In genomic region chr1:90753869-90754563, GRCm38 (mm10) we compare ENCODE assay signal across 8 mouse cellular contexts.
DNase-seq lines count a peak whose midpoint lies in the region; ATAC-seq and TF ChIP-seq lines count a peak whose summit lies in the region.

No protein-coding gene starts in this region.

- H3K27ac ChIP-seq in midbrain, embryonic 11.5 days (ENCODE audit: low read depth, low read length), result no peak overlapping the region
- H3K27ac ChIP-seq in midbrain, embryonic 10.5 days (replicated peaks), result no peak overlapping the region
- peak overlapping the region; percentile 54 for H3K27ac ChIP-seq in hindbrain, postnatal 0 days
- H3K27ac ChIP-seq in small intestine, adult 2 months (ENCODE audit: insufficient read depth, low read depth, low read length), result 0 out of 2 replicates have a peak overlapping the region, but pooled peaks have one; percentile 15

- no peak for ATAC-seq in midbrain, embryonic 11.5 days (ENCODE audit: low FRiP score)
- peak; percentile 57; the same call in 1 of the 2 replicates for ATAC-seq in hindbrain, postnatal 0 days
- no peak for ATAC-seq in erythroid progenitor cell, adult 5-6 weeks (replicated peaks; ENCODE audit: low FRiP score, poor library complexity, severe bottlenecking)

- WGBS in midbrain, embryonic 11.5 days, result 63% methylated on average over 17 of the region's 17 CpGs
- 69% methylated on average over 17 of the region's 17 CpGs for WGBS in midbrain, embryonic 10.5 days
- WGBS in hindbrain, postnatal 0 days, result 15% methylated on average over 17 of the region's 17 CpGs
- 55% methylated on average over 17 of the region's 17 CpGs for WGBS in small intestine, adult 2 months

- H3K4me1 ChIP-seq in midbrain, embryonic 11.5 days (ENCODE audit: control insufficient read depth, insufficient read depth, low read length), result no peaks in the 10 kb centered on the region
- no peaks in the 10 kb centered on the region for H3K4me1 ChIP-seq in midbrain, embryonic 10.5 days
- peaks cover 9% of the 10 kb centered on the region for H3K4me1 ChIP-seq in hindbrain, postnatal 0 days (ENCODE audit: insufficient read depth, low read length)
- H3K4me1 ChIP-seq in small intestine, adult 2 months (ENCODE audit: control insufficient read depth, insufficient read depth, insufficient read length, low read length), result no peaks in the 10 kb centered on the region

- no peaks in the 10 kb centered on the region for H3K36me3 ChIP-seq in midbrain, embryonic 11.5 days (ENCODE audit: control insufficient read depth, insufficient read depth, low read length)
- H3K36me3 ChIP-seq in midbrain, embryonic 10.5 days, result no peaks in the 10 kb centered on the region
- H3K36me3 ChIP-seq in hindbrain, postnatal 0 days (ENCODE audit: insufficient read depth, low read length), result no peaks in the 10 kb centered on the region
- H3K36me3 ChIP-seq in small intestine, adult 2 months (ENCODE audit: control insufficient read depth, insufficient read depth, low read length), result no peaks in the 10 kb centered on the region

- no peaks in the 10 kb centered on the region for H3K9me3 ChIP-seq in midbrain, embryonic 11.5 days (ENCODE audit: control insufficient read depth, low read length)
- H3K9me3 ChIP-seq in midbrain, embryonic 10.5 days (replicated peaks), result no peaks in the 10 kb centered on the region
- no peaks in the 10 kb centered on the region for H3K9me3 ChIP-seq in hindbrain, postnatal 0 days (ENCODE audit: low read length)

- no peak overlapping the region for H3K9ac ChIP-seq in midbrain, embryonic 11.5 days (ENCODE audit: low read length)
- no peak overlapping the region for H3K9ac ChIP-seq in hindbrain, postnatal 0 days (replicated peaks; ENCODE audit: low read length)

- no peak for TF ChIP-seq CTCF in hindbrain, postnatal 0 days (IDR thresholded peaks at IDR 0.05; ENCODE audit: low read depth)
- no peak for TF ChIP-seq CTCF in small intestine, adult 2 months (IDR thresholded peaks at IDR 0.05; ENCODE audit: extremely low read depth, insufficient read length, insufficient replicate concordance, low read depth, low read length)

- peak; percentile 12 for DNase-seq in embryo, embryonic 10 days (ENCODE audit: low spot score)
- DNase-seq in embryo, embryonic 11 days, result no peak
- DNase-seq in midbrain, embryonic 11.5 days (ENCODE audit: low spot score, missing footprints), result peak; percentile 74
- no peak for DNase-seq in midbrain, embryonic 10.5 days (ENCODE audit: low spot score)
- DNase-seq in hindbrain, postnatal 0 days (ENCODE audit: low spot score), result peak; percentile 76
- no peak for DNase-seq in thymus, postnatal 0 days (ENCODE audit: low spot score)

- H3K4me2 ChIP-seq in midbrain, embryonic 11.5 days, result no peak overlapping the region
- peak overlapping the region; percentile 43 for H3K4me2 ChIP-seq in hindbrain, postnatal 0 days (ENCODE audit: low read depth, low read length)

- H3K4me3 ChIP-seq in midbrain, embryonic 11.5 days (ENCODE audit: low read depth, low read length), result no peak overlapping the region
- no peak overlapping the region for H3K4me3 ChIP-seq in midbrain, embryonic 10.5 days
- no peak overlapping the region for H3K4me3 ChIP-seq in hindbrain, postnatal 0 days (ENCODE audit: low read length)
- no peak overlapping the region for H3K4me3 ChIP-seq in small intestine, adult 2 months (ENCODE audit: low read depth, low read length)

- no peaks in the 10 kb centered on the region for H3K27me3 ChIP-seq in midbrain, embryonic 11.5 days (ENCODE audit: control insufficient read depth, insufficient read depth, low read length)
- H3K27me3 ChIP-seq in midbrain, embryonic 10.5 days (ENCODE audit: low read depth, poor library complexity, severe bottlenecking), result no peaks in the 10 kb centered on the region
- H3K27me3 ChIP-seq in hindbrain, postnatal 0 days (ENCODE audit: insufficient read depth, low read length), result no peaks in the 10 kb centered on the region
- no peaks in the 10 kb centered on the region for H3K27me3 ChIP-seq in small intestine, adult 2 months (ENCODE audit: control insufficient read depth, insufficient read depth, low read length)

- no peak for TF ChIP-seq POLR2A in small intestine, adult 2 months (IDR thresholded peaks at IDR 0.05; ENCODE audit: low read depth, low read length)

Comparison
In these comparisons a context has a peak if more than half of its experiments do, and no peak if none do; other contexts are left out.
1. DNase-seq: peak in embryo, embryonic 10 days (single experiment), midbrain, embryonic 11.5 days (single experiment) and hindbrain, postnatal 0 days (single experiment); none in embryo, embryonic 11 days (single experiment), midbrain, embryonic 10.5 days (single experiment) and thymus, postnatal 0 days (single experiment).
2. H3K27ac ChIP-seq: peak in hindbrain, postnatal 0 days (single experiment) and small intestine, adult 2 months (single experiment); none in midbrain, embryonic 11.5 days (single experiment) and midbrain, embryonic 10.5 days (single experiment).